Mouse (Mus musculus) adrenal gland, adult 2 months (tissue): Measurements from ENCODE around the gene Ets2. TPM values are rescaled to one million over a fixed set of nuclear protein-coding genes. Genes with fewer than 3 reads are reported as not detected.
A peak's percentile ranks its signal among the peaks of the same experiment; 100 is the strongest.
"Not testable (repeated sequence)": the region's sequence is repeated elsewhere in the genome, so short reads cannot be mapped to it uniquely, and the experiment has no call there.

Experiments used
- DNase-seq: peaks from one replicate; pipeline ENCODE4 v3.0.0; 2021
- polyA plus RNA-seq: library from polyadenylated mRNA; depleted of rRNA; stranded (reverse); fragments of >200 nt; gene quantifications from 2 replicates; pipeline ENCODE4 v1.2.3, GENCODE M21; 2012
- total RNA-seq, 2 experiments: library from RNA; stranded (reverse); gene quantifications; 2 replicates each; pipeline ENCODE4 v1.2.3; 2021

The Ets2 gene
- total and polyA plus RNA-seq, 3 experiments, result 40.1 to 97.9 (median 47.7) TPM

- DNase-seq, result no peak
These were observed 27.9 kb downstream of the Ets2 start for GRCm38 (mm10) chr16:95729775-95730174.

GRCm38 (mm10) chr16:95734785-95735184 lies 32.9 kb downstream of the Ets2 start:
- no peak for DNase-seq

GRCm38 (mm10) chr16:95736059-95736458 lies 34.2 kb downstream of the Ets2 start:
- DNase-seq, result no peak

GRCm38 (mm10) chr16:95736470-95736869 lies 34.6 kb downstream of the Ets2 start:
- DNase-seq, result no peak

GRCm38 (mm10) chr16:95739522-95739921 lies 37.6 kb downstream of the Ets2 start:
- no peak for DNase-seq

- DNase-seq, result peak; percentile 42
These were observed 39.5 kb downstream of the Ets2 start for GRCm38 (mm10) chr16:95741358-95741757.

- no peak for DNase-seq
These were observed 40.3 kb downstream of the Ets2 start for GRCm38 (mm10) chr16:95741915-95742739.

GRCm38 (mm10) chr16:95742740-95743030 lies 40.8 kb downstream of the Ets2 start:
- no peak for DNase-seq

- DNase-seq, result no peak
These were observed 41.2 kb downstream of the Ets2 start for GRCm38 (mm10) chr16:95743104-95743503.

- no peak for DNase-seq
These were observed 42.9 kb downstream of the Ets2 start for GRCm38 (mm10) chr16:95744771-95745170.

GRCm38 (mm10) chr16:95745685-95746084 lies 43.8 kb downstream of the Ets2 start:
- DNase-seq, result no peak

- DNase-seq, result no peak
These were observed 44.7 kb downstream of the Ets2 start for GRCm38 (mm10) chr16:95746565-95746964.

GRCm38 (mm10) chr16:95749291-95750103 lies 47.6 kb downstream of the Ets2 start:
- DNase-seq, result peak; percentile 60

- DNase-seq, result no peak
These were observed 48.3 kb downstream of the Ets2 start for GRCm38 (mm10) chr16:95750211-95750629.

GRCm38 (mm10) chr16:95752502-95752901 lies 50.6 kb downstream of the Ets2 start:
- no peak for DNase-seq

GRCm38 (mm10) chr16:95753295-95753694 lies 51.4 kb downstream of the Ets2 start:
- no peak for DNase-seq

GRCm38 (mm10) chr16:95759151-95759987 lies 57.5 kb downstream of the Ets2 start:
- no peak for DNase-seq

GRCm38 (mm10) chr16:95759988-95760391 lies 58.1 kb downstream of the Ets2 start:
- DNase-seq, result no peak

GRCm38 (mm10) chr16:95761742-95762141 lies 59.9 kb downstream of the Ets2 start:
- no peak for DNase-seq

- DNase-seq, result no peak
These were observed 61.3 kb downstream of the Ets2 start for GRCm38 (mm10) chr16:95763201-95763600.

GRCm38 (mm10) chr16:95764041-95764440 lies 62.2 kb downstream of the Ets2 start:
- not testable (repeated sequence) for DNase-seq

GRCm38 (mm10) chr16:95766181-95766580 lies 64.3 kb downstream of the Ets2 start:
- DNase-seq, result no peak
